Mouse (Mus musculus): ENCODE data around the gene Patz1.

GRCm38 (mm10) chr11:3341476-3341875 is 52.8 kb downstream of the Patz1 start:
- no peak for TF ChIP-seq CTCF (IDR thresholded peaks at IDR 0.05; ENCODE audit: extremely low read depth, insufficient read depth, low read length)
- no peak for TF ChIP-seq POLR2A (IDR thresholded peaks at IDR 0.05; ENCODE audit: extremely low read depth, insufficient read depth, low read length)
